Mouse (Mus musculus) G1E (cell line): Measurements from ENCODE around the gene Pou2f2.

Experiments used
- CTCF ChIP-seq: IDR thresholded peaks from 2 replicates; pipeline ENCODE4 v1.5.1; 2012; ENCODE audit warnings: low read depth, low read length, inconsistent platforms, mixed read lengths
- GATA1 ChIP-seq: IDR thresholded peaks from 2 replicates; pipeline ENCODE4 v1.6.1; 2012; ENCODE audit warnings: borderline replicate concordance, low read length, inconsistent platforms, mixed read lengths

GRCm38 (mm10) chr7:25218705-25219415 is 39.3 kb upstream of the Pou2f2 start:
- TF ChIP-seq CTCF (no peak), GATA1 (no peak)
